Mouse (Mus musculus): ENCODE results near the gene Acacb.
A peak's percentile ranks its signal among the peaks of the same experiment; 100 is the strongest.

- TF ChIP-seq GATA1 (IDR thresholded peaks at IDR 0.05; ENCODE audit: borderline replicate concordance, low read length): no peak
- peak; percentile 21; the same call in 1 of the 2 replicates for TF ChIP-seq CTCF (IDR thresholded peaks at IDR 0.05; ENCODE audit: low read depth, low read length)
- no peak for TF ChIP-seq TAL1 (conservative IDR thresholded peaks at IDR 0.05; ENCODE audit: low read depth, low read length)
- no peak for TF ChIP-seq GATA2 (IDR thresholded peaks at IDR 0.05; ENCODE audit: borderline replicate concordance, low read depth, low read length)
Measured at GRCm38 (mm10) chr5:114174639-114175038, 28.3 kb downstream of the Acacb start.

Data from G1E (cell line).